Mouse (Mus musculus) spleen, adult 2 months (tissue): ENCODE results near the gene Arnt2.

ENCODE experiments used
- CTCF ChIP-seq: fragments of 200-500 bp; IDR thresholded peaks from 2 replicates; pipeline ENCODE4 v1.5.1; 2011; ENCODE audit warnings: mild to moderate bottlenecking, inconsistent platforms; ENCODE audit not compliant: insufficient read depth, insufficient read length, insufficient replicate concordance; ENCODE audit errors: extremely low read depth
- POLR2A ChIP-seq: fragments of 200-500 bp; IDR thresholded peaks from 2 replicates; pipeline ENCODE4 v1.6.1; 2011; ENCODE audit warnings: low read depth, low read length, inconsistent platforms

GRCm38 (mm10) chr7:84432151-84432550, 22.2 kb upstream of the Arnt2 start:
- TF ChIP-seq POLR2A (no peak), CTCF (no peak)
